Mouse (Mus musculus) splenic B cell, adult 2 months (primary cell): ENCODE data around the gene 5530401A14Rik.

Experiments
- DNase-seq: peaks from one replicate; pipeline ENCODE4 v3.0.0-alpha.2; 2011; ENCODE audit warnings: low read depth, low spot score
- H3K27me3 ChIP-seq: 2 replicates; pipeline ENCODE4 v1.6.1; 2012; ENCODE audit warnings: mild to moderate bottlenecking, low read length, moderate library complexity, mixed read lengths; ENCODE audit not compliant: control insufficient read depth, poor library complexity, insufficient read depth, severe bottlenecking
- H3K36me3 ChIP-seq: 2 replicates; pipeline ENCODE4 v1.6.1; 2012; ENCODE audit warnings: mild to moderate bottlenecking, low read length, moderate library complexity, mixed read lengths; ENCODE audit not compliant: control insufficient read depth, poor library complexity, insufficient read depth, severe bottlenecking

5530401A14Rik gene

GRCm38 (mm10) chr11:81902318-81902717 is 41.8 kb downstream of the 5530401A14Rik start:
- DNase-seq = peak; percentile 53
- no peaks in the 10 kb centered on the region for H3K36me3 ChIP-seq
- H3K27me3 ChIP-seq = no peaks in the 10 kb centered on the region; the same call in 1 of the 2 replicates

GRCm38 (mm10) chr11:81908760-81909159 is 48.3 kb downstream of the 5530401A14Rik start:
- Histone ChIP-seq H3K27me3 (no peaks in the 10 kb centered on the region), H3K36me3 (no peaks in the 10 kb centered on the region)
- no peak for DNase-seq

- H3K36me3 ChIP-seq = no peaks in the 10 kb centered on the region
- peak; percentile 10 for DNase-seq
Observed at GRCm38 (mm10) chr11:81909397-81909894, 49.0 kb downstream of the 5530401A14Rik start.

GRCm38 (mm10) chr11:81913071-81913470 is 52.6 kb downstream of the 5530401A14Rik start:
- no peaks in the 10 kb centered on the region for H3K27me3 ChIP-seq
- H3K36me3 ChIP-seq = no peaks in the 10 kb centered on the region
- peak; percentile 48 for DNase-seq

More at GRCm38 (mm10) chr11:81909397-81909894, 49.0 kb downstream of the 5530401A14Rik start:
- no peaks in the 10 kb centered on the region for H3K27me3 ChIP-seq

GRCm38 (mm10) chr11:81915501-81915900 is 55.0 kb downstream of the 5530401A14Rik start:
- no peak for DNase-seq
- Histone ChIP-seq H3K27me3 (no peaks in the 10 kb centered on the region), H3K36me3 (no peaks in the 10 kb centered on the region)

GRCm38 (mm10) chr11:81923096-81923495 is 62.6 kb downstream of the 5530401A14Rik start:
- no peaks in the 10 kb centered on the region for H3K36me3 ChIP-seq
- no peak for DNase-seq
- no peaks in the 10 kb centered on the region for H3K27me3 ChIP-seq

GRCm38 (mm10) chr11:81923626-81924025 is 63.2 kb downstream of the 5530401A14Rik start:
- no peak for DNase-seq
- Histone ChIP-seq H3K27me3 (no peaks in the 10 kb centered on the region), H3K36me3 (no peaks in the 10 kb centered on the region)

- Histone ChIP-seq H3K36me3 (no peaks in the 10 kb centered on the region), H3K27me3 (no peaks in the 10 kb centered on the region)
- DNase-seq = no peak
Observed at GRCm38 (mm10) chr11:81926393-81926792, 65.9 kb downstream of the 5530401A14Rik start.

- DNase-seq = no peak
- H3K27me3 ChIP-seq = no peaks in the 10 kb centered on the region
- H3K36me3 ChIP-seq = no peaks in the 10 kb centered on the region
Observed at GRCm38 (mm10) chr11:81937516-81937915, 77.0 kb downstream of the 5530401A14Rik start.

GRCm38 (mm10) chr11:81940988-81941387 is 80.5 kb downstream of the 5530401A14Rik start:
- peak; percentile 19 for DNase-seq
- Histone ChIP-seq H3K36me3 (no peaks in the 10 kb centered on the region), H3K27me3 (no peaks in the 10 kb centered on the region)

GRCm38 (mm10) chr11:81942167-81942566 is 81.7 kb downstream of the 5530401A14Rik start:
- no peak for DNase-seq
- H3K27me3 ChIP-seq = no peaks in the 10 kb centered on the region

More at GRCm38 (mm10) chr11:81942167-81942566, 81.7 kb downstream of the 5530401A14Rik start:
- H3K36me3 ChIP-seq = no peaks in the 10 kb centered on the region
